Mouse (Mus musculus) mouse embryonic stem cell (cell line): ENCODE results near the gene Tedc2.

Experiments
- in situ Hi-C, 2 experiments: fragments of 300-500 bp; cut with MboI; formaldehyde crosslinking; loops; 1 replicate in 1 of 2; 3 replicates in 1 of 2; pipeline ENCODE4 v1.14.3; 2019 to 2020; ENCODE audit warnings: low sequenced_read_pairs in 2 of 2, low pct_unique_long_range_greater_than_20kb in 1 of 2, mixed read lengths in 1 of 2; ENCODE audit not compliant: unreplicated experiment in 1 of 2

The Tedc2 gene

GRCm38 (mm10) chr17:24201092-24201491, 19.6 kb downstream of the Tedc2 start:
- in situ Hi-C loops: no loop called here

GRCm38 (mm10) chr17:24199741-24200140, 20.9 kb downstream of the Tedc2 start:
- in situ Hi-C loops: no loop called here

- in situ Hi-C loops: no loop called here
These were observed 21.4 kb downstream of the Tedc2 start for GRCm38 (mm10) chr17:24199252-24199651.

DNA sequence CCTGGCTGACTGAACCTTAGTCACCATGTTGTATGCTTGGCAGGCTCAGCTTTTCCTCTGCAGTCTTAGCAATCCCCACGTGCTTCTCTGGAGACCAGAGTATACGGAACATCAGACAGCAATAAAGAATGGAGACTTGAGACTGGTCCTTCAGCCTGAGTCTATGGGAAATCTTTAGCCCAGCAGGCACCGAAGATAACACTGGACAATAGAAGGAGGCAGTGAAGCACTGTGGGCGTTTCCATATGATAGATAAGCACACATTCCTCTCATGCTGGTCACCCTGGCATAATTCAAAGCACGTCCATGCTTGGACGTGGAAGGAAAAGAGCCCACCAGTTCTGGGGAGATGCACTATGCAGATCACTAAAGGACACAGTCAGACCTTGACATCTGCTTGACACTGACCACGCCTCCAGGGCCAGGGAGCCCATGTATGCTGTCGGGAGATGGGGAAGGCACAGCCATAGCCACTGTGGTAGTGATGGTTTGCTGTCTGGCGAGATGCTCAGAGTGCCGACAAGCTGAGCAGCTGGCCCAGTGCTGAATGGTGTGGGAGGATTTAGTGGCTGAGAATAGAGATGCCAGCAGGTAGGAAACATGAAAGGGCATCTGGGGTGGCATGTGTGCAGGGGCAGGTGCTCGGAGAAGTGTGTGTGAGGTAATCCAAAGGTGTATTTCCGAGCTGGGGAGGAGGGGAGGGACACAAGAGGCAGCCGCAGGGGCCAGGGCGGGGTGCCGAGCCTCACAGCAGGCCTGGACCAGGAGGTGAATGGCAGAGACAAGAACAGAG, 23.4 kb downstream of the Tedc2 start:
- in situ Hi-C loops: no loop called here

DNA sequence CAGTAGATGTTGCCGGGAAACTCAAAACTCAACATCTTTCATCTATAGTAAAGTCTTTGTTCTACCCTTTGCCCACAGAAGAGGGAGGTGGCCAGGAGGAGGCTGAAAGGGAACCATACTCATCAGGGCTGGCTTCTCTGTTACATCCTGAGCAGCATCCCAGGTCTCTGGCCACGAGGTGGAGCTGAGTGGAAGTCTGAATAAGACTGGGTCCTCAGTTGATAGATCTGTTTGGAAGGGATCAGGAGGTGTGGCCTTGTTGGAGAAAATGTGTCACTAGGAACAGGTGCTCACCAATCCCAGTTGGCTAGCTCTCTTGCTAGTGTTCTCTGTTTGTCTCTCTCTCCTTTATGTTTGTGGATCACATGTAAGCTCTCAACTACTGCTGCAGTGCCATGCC, 25.3 kb downstream of the Tedc2 start:
- in situ Hi-C loops: no loop called here

GRCm38 (mm10) chr17:24193769-24194168, 26.9 kb downstream of the Tedc2 start:
- in situ Hi-C loops: no loop called here

GRCm38 (mm10) chr17:24193268-24193667, 27.4 kb downstream of the Tedc2 start:
- in situ Hi-C loops: no loop called here

DNA sequence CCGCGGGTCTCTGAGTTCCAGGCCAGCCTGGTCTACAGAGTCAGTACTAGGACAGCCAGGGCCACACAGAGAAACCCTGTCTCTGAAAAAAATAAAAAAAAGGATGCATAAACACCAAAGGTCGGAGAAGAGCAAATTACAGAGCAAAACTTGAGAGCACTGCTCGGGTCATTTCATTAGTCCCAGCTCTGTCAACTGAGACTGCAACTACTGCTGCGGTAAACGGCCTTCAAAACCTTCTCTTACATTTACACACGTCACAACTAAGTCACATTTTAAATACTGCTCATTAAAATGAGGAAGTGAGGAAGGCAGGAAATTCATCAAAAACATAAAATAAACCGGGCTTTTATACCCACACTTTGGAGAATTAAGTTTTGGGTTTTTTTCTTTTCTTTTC, 27.8 kb downstream of the Tedc2 start:
- in situ Hi-C loops: no loop called here

- in situ Hi-C loops: no loop called here
These were observed 29.2 kb downstream of the Tedc2 start for GRCm38 (mm10) chr17:24191481-24191880.

- in situ Hi-C loops: no loop called here
These were observed 29.7 kb downstream of the Tedc2 start for GRCm38 (mm10) chr17:24190934-24191333.

DNA sequence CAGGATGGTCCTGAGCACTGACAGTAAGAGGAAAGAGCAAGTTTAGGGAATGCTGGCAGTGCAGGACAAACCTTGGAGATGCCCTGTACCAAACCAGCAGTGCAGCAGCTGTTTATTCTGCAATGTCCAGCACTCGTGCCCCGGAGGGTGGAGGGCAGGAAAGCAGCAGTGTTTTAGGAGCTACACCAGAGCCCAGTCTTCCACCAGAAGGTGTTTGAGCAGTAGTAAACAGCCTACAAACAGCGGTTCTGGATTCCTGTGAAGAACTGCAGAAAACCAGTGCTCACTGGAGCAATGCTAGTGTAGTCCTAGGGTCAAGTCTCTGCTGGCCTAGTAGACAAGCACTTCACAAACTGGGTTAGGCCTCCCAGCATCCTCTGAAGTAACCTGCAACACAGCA, 46.4 kb downstream of the Tedc2 start:
- in situ Hi-C loops: no loop called here

- in situ Hi-C loops: no loop called here
These were observed 47.2 kb downstream of the Tedc2 start for GRCm38 (mm10) chr17:24173423-24173822.

DNA sequence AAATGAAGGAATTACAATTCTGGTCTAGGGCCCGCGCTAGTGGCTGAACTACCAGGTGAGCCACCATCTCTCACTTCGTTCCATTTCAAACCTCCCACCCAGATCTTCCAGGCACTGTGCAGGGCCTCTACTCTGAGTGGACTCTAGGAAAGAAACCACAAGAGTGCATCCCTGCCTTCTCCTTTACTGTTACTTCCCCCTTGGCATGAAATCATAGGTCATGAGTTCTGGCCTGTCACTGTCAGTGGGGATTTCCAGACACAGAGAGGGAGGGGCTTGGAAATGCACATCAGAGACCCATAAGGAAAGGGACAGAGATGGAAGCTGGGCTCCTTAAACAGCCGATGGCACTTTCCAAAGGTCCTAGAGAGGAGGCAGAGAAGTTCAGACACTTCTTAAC, 48.9 kb downstream of the Tedc2 start:
- in situ Hi-C loops: no loop called here

DNA sequence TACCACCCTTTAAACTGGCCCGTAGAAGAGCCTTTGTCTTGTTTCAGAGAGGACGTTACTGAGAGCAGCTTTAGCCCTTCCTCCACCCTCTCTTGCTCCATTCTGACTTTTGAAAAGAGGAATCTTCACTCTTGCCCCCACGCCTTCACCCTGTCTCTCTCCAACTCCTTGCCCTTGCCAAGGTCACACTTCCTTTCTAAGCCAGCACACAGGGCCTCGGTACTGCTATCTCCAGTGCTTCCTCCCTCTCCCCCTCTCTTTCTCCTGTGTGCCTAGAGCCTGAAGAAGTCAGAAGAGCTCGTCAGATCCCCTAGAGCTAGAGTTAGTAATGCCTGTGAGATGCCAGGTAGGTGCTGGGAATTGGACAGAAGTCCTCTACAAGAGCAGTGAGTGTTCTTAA, 49.9 kb downstream of the Tedc2 start:
- in situ Hi-C loops: no loop called here

- in situ Hi-C loops: no loop called here
These were observed 50.5 kb downstream of the Tedc2 start for GRCm38 (mm10) chr17:24170125-24170524.

GRCm38 (mm10) chr17:24169317-24170065, 51.2 kb downstream of the Tedc2 start, which contains the start of gene Atp6v0c:
TSS of gene Atp6v0c (minus strand) at chr17:24169702.
- in situ Hi-C loops: no loop called here

DNA sequence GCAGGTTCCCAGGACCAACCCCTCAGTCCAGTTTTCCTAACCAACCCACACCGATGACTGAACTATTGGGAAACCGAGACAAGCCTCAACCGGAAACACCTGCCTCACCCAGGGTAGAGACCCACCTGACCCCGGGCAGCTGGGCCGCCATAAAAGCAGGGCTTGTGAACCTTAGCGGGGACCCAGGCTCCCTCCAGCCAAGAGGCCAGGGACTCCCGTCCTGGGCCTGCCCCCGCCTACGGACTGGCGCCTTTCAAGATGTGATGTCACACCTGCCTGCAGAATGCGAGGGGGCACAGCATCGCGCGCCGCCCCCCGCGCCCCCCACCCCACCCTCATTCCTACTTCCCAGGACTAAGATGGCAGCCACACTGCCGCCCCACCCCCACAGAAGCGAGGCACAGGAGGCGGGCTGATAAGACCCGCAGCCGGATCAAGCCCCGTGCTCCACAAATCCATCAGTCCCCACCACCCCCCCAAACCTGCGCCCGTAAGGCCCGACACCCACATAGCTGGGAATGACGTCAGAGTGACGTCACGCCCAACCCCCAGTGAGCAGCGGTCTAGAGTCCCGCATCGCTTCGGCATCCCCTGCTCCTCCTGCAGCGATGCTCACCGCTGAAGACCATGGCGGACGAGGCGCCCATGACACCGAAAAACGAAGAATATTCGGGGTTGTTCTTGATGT, 51.9 kb downstream of the Tedc2 start:
- in situ Hi-C loops: no loop called here

DNA sequence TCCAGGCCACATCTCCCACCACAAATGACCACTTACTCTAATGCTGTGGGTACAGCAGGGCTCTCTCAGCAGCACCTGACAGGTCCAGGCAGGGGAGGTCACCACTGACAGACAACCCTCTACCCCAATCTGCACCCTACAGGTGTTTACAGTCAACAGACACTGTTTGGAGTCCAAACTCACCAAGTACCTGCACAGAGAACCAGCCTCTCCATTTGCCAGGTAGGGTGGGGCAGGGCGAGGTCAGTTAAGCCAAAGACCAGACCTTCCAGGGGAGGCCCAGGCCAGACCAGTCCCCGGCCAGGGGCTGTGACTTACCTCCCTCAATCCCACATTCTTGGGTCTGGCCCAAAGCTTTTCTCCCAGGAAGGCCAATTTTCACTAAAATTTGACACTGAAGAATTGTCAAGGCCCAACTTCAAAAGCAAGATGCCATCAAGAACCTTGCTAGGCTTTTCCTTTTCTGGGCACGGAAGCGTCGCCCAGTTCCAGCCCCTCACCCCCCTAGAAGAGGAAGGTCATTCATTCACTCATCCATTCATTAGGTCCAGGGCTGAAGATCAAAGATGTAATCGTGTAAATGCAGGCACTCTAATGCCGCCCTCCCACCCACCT, 52.7 kb downstream of the Tedc2 start:
- in situ Hi-C loops: no loop called here

- in situ Hi-C loops: no loop called here
These were observed 53.5 kb downstream of the Tedc2 start for GRCm38 (mm10) chr17:24167120-24167519.
